ENCODE assay signal across 16 mouse cellular contexts in the genomic region with DNA sequence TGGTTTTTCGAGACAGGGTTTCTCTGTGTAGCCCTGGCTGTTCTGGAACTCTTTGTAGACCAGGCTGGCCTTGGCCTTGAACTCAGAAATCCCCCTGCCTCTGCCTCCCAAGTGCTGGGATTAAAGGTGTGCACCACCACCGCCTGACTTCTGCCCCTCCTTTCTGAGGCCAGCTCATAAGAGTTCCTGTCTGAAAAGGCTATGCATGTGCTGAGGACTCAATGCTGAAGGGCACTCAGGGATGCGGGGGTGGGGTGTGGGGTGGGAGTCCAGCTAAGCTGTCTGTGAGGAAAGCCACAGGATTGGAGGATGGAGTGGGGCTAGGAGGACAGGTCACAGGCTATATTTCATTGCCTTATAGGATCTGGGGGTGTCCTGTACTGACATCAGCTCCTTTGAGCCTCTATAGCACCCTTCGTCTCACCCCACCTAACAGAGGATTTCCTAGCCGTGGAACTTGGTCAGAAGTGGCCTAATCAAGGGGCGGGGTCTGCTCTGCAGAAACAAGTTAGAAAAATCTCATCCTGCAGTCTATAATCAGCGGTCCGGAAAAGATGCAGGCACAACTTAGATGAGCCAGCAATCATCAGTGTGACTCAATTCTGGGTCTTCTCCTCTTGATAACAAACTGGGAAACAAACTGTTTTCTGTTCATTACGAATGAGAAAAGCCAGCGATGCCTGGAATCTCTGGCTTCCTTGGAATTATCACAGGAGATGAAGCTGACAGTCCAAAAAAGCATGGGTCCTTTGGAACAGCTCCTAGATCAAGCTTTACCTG.
"Had no signal": no experiment of that assay in that cellular context is flagged by ENCODE, and none has a peak within 500 bp of the region (broad histone marks: within the 10 kb centered on the region; RNA-seq: fewer than 3 reads in every experiment).

No protein-coding gene starts in this region.

- ATAC-seq: liver, postnatal 0 days; lung, postnatal 0 days; midbrain, embryonic 13.5 days; midbrain, embryonic 15.5 days had no signal

- H3K36me3 ChIP-seq: lung, embryonic 15.5 days; midbrain, embryonic 13.5 days; midbrain, embryonic 15.5 days; neural tube, embryonic 12.5 days had no signal

- H3K4me3 ChIP-seq: lung, embryonic 15.5 days; megakaryocyte, embryonic 14.5 days; midbrain, embryonic 13.5 days; midbrain, embryonic 15.5 days; neural tube, embryonic 12.5 days had no signal

- H3K9me3 ChIP-seq: lung, embryonic 15.5 days; midbrain, embryonic 13.5 days; midbrain, embryonic 15.5 days; neural tube, embryonic 12.5 days had no signal

- H3K4me1 ChIP-seq: lung, embryonic 15.5 days; midbrain, embryonic 13.5 days; midbrain, embryonic 15.5 days; neural tube, embryonic 12.5 days had no signal

- H3K9ac ChIP-seq: liver, postnatal 0 days; lung, embryonic 15.5 days; midbrain, embryonic 13.5 days; midbrain, embryonic 15.5 days; neural tube, embryonic 12.5 days had no signal

- DNase-seq: liver, postnatal 0 days; lung, adult 2 months; lung, postnatal 14 days; lung, postnatal 36 days; right cerebral cortex, postnatal 14 days; thymus, adult 18-20 months; thymus, postnatal 14 days; thymus, postnatal 36 days had no signal

- H3K27me3 ChIP-seq: lung, embryonic 15.5 days; midbrain, embryonic 15.5 days had no signal

- H3K4me2 ChIP-seq: lung, embryonic 15.5 days; midbrain, embryonic 11.5 days; midbrain, embryonic 13.5 days; midbrain, embryonic 15.5 days; neural tube, embryonic 12.5 days had no signal

- H3K27ac ChIP-seq: lung, embryonic 15.5 days; macrophage; midbrain, embryonic 13.5 days; midbrain, embryonic 15.5 days; neural tube, embryonic 12.5 days had no signal
